Mouse (Mus musculus) urinary bladder, postnatal 14 days (tissue): ENCODE results near the gene Topors.
A peak's percentile ranks its signal among the peaks of the same experiment; 100 is the strongest.
"Not testable (repeated sequence)": the region's sequence is repeated elsewhere in the genome, so short reads cannot be mapped to it uniquely, and the experiment has no call there.

Source experiments
- DNase-seq: peaks from one replicate; pipeline ENCODE4 v3.0.0; 2021; ENCODE audit warnings: low spot score

Topors gene

DNA sequence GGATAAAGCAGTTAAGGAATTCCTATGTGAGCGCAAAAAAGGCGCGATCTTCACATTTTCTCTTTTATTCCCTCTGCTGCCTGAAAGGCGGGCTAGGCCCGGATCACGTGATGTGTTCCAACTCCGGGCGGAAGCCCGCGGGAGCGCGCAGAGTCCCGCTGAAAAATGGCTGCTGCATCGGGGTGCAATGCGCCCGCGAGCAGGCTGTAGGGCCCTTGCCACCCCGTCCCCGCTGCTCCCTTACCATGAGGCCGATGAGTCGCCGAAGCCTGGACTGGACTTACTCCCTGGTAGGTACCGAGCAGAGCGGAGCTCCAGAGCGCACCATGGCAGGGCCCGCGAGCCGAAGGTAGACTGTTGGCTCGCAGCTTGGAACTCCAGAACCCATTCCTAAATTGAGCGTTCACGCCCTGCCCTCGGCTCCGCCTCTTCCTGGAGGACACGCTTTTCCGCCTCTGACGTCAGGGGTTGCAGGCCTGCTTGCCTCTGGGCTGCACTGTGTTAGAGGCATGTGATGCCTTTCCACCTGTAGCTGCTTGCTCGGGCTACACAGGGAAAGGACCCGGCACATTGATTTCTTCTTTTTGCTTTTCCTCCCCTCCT is at the start of gene Topors, which contains the start of gene Smim27:
TSS of gene Topors (minus strand) at position 421 of the 603 bp plus-strand sequence.
TSS of gene Smim27 (plus strand) at position 150 of the 603 bp plus-strand sequence.
- peak; percentile 97 for DNase-seq

DNA sequence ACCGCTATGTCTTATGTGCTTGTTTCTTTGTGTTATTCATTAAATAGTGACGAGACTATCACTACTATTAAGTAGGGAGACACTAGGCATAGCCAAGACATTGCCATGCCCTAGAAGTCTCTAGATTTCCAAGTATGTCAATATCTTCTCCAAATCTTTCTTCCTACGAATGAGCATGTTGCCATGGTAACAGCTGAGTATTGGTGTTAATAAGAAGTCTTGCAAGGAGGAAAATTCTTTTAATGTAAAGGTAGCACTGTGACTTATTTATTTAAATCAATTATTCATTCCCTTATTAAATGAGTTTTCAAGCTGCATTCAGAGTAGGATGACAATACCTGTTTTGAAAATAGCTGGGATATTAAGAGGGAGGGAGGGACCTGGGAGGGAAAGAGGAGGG is 47.8 kb upstream of the Topors start:
- no peak for DNase-seq

DNA sequence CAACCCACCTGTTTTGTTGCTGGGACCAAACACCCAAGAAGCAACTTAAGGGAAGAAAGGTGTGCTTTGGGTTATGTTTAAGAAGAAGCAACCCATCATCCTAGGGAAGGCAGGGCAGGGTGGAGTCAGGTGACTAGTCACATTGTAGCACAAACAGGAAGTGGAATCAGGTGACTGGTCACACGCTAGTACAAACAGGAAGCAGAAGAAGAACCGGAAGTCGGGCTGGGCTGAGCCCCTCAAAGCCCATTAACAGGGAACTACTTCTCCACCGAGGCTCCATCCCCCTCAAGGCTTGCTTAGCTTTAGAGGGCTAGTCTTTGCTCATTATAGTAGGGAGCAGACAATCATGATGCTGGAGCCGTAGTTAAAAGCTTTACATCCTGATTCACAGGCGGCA is 43.4 kb upstream of the Topors start:
- DNase-seq = no peak

DNA sequence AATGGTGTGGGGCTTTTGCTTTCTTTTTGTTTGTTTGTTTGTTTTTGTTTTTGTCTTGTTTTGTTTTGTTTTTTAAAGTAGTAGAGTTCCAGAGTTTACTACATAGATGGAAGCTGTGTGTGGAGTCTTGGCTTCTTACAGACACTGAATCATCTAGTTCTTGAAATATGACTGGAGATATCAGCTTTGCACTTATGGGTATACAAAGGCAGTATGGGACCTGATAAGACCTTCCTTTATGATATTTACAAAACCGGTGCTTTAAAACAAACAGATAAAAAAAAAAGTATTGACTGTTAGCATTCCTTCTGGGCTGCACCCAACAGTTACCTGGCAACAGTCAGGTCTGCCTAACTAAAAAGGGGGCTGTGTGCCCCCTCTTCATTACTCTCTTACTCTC is 42.6 kb upstream of the Topors start:
- no peak for DNase-seq

DNA sequence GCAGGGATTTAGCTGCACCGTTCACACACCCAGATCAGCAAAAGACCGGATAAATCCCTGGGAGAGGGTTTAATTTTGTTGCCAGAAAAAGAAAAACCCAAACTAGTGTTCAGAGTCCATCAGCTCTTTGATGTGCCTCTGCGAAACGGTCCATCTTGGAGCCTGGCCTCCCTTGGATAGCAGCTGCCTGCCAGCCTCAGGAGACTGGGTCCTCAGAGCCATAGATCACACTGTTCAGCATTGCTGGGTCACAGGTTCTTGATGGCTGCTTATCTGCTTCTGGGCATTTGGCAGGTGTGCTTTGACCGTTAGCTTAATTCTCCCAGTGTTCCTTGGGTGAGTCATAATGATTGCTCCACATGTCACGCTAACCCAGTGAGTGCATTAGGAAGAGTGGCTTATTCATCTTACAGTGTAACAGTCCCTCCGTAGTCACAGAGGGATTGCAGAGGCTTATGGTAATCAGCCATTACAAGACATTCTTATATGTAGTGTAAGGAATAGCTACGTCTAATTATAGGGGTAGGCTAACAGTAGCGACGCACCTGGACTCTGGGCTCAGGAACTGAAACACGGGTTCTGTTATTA is 41.2 kb upstream of the Topors start:
- no peak for DNase-seq

DNA sequence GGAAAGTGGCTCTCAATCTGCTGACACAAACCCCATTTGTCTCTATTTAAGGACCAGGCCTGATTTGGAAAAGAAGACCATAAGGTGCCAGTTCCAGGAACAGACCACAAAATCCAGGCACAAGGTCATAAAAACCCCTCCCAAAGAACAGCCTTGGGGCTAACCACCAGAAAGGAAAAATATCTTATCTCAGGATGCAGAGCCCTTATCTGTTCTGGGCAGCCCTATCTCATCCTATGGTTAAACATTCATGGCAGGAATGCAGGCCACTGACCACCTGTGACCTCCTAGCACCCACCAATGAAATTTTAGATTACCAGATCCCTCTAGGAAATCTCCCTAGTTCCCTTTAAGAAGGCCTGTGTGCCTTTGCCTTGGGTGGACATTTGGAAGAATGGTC is 40.0 kb upstream of the Topors start:
- DNase-seq = no peak

DNA sequence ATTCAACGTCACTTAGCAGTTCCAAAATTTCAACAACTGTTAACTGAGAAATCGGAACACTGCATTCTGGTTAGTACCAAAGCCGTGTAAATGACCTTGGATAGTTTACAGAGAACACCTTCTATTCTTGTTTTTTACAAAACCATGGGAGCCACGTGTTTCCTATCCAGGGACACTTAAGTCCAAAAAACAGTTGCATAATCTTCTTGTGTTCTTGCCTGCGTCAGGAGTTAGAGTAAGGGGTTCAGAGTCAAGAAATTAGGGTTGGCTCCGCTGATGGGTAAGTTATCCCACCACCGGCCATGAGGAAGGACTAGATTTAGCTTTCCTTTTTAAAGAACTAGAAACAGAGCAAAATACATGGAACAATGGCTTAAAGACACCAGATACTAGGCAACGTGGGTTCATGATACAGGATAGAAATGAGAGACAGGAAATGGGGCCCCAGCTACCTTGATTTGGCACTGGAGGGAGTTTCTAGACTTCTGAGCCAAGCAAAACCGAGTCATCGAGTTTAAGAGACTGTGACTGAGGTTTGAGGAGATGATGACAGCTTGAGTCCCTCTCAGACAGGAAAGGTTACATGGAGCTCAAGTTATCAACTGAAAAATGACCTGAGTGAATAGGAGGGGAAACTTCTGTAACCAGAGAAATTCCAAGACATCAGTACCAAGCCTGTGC is 32.9 kb upstream of the Topors start:
- no peak for DNase-seq

DNA sequence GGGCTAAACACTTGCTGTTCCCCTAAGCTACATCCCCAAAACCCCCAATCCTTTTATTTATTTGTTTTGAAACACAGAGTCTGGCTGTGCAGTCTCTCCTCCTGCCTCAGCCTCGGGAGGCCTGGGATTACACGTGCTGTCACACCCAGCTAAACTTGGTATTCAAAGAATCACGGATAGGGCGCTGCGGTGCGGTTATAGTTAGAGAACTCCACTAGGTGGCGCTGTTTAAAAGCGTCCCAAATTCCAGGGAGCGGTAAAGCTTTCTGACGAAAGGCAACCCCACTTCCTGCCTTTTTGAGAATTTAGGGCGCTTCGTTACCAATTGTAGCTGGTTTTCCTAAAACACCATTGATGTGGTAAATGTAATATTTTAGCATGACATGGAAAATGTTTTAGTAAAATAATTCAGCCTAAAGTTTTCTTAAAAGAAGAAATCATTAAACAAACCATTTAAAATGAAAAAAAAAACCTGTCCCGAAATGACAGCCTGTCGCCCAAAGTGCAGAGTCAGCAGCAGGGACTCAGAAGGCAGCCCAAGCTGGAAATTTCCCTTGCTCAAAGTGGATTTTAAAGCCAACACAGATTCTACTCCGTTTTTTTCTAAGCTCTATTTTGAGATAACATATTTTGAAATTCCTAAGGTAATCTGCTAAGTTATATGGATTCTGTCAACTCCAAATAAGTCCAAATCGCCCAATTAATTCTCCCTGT is 31.6 kb upstream of the Topors start:
- DNase-seq = peak; percentile 71

DNA sequence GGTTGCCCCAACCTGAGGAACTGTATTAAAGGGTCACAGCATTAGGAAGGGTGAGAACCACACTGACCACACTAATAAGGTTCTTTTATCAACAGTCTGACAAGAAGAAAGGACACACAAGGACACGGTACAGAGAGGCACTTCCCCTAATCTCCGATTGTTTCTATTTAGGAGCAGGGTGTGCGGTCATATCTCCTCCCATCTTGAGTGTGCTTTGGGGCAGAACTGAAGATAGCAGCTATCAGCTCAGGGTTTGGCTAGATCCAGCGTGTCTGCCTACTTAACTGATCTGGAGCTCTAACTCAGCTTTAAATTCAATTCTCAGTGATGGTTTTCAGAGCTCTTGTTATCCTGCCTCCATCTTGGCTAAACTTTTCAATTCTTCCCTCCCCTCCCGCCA is 29.5 kb upstream of the Topors start:
- no peak for DNase-seq

DNA sequence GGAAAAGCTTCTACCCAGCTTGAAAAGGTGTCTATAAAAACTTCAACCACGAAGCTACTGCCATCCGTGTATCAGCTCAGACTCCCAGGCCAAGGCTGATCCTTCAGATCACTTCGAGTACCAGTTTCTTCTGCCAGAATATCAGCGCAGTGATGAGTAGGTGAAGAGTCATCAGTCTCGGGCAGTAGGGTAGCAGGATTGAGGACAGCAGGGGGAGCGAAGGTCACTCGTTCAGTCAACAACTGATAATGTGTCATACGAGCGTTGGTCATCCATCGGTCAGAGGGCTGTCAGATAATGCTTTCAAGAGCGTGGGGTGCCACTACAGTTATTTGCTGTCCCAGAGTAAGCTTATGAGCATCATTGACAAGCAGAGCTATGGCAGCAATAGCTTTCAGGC is 21.9 kb upstream of the Topors start:
- not testable (repeated sequence) for DNase-seq

DNA sequence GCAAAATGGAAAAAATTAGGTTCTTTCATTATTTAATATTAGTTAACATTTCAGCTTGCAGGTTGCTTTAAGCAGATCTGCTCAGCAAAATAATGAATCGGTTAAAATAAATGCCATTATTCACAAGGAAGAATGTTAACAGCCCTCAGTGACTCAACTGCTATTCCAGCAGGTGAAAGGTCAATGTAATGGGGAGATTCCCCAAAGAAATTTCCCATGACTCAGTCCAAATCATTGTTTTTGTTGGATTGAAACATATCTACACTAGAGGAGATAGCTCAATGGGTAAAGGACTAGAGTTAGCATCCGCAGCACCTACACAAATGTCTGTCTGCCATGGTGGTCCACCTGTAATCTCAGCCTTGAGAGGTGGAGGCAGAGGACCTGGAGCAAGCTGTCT is 19.4 kb upstream of the Topors start:
- DNase-seq = no peak

DNA sequence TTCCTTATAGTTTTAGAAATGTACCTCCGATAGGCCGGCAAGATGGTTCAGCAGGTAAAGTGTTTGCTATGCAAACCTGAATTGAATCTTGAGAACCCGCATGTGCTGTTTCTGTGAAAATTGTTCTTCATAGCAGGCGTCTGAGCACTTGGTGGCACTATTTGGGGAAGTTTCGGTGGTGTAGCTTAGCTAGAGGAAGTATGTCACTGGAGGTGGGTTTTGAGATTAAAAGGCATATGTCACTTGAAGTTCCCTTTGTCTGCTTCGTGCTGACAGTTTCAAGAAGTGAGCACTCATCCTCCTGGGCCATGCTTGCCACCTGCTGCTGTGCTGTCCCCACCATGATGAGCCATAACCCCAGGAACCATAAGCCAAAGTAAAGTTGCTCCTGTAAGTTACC is 17.8 kb upstream of the Topors start:
- DNase-seq = no peak

DNA sequence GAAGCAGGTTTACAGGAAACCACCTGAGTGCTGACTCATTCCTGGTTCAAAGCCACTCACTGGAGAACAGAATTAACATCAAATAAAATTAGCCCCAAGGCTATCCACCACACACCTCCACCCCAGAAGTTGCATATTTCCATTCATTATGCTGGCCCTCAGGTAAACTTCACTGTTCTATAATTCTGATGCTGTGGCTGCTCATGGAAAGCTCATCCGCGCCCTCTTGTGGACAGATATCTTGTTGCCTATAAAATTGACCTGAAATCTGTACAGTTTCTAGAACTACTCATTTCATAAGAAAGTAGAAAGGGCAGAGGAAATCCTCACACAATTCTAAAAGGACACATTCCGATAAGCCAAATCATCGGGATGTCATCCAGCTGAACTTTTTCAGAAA is 15.9 kb upstream of the Topors start:
- DNase-seq = peak; percentile 74

DNA sequence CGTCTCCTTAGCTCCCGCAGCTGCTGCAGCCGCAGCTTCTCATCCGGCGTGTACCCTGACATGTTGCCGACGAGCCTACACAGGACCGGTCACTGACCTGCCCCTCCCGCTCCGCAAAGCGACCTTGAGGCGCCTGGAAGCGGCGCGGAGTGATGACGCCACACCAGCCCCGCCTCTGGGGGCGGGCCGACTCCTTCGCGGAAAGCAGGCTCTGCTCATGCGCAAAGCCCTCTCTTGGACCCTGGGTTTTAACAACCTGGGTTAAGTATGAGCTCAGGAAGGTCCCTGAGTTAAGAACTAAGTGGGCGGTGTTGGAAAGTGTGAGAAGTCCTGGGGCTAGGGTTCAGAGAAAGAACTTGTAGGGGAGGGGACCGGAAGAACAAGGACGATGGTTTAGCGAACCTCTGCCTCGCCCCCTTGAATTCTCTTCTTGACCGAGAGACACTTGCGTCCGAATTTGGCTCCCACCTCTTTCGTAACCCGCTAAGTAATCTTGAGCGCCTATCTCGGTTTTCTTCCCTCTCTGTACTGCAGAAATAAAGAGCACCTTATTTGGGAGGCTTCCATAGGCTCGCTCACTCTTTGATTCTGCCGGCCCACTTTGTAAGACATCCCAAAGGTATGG is 9.7 kb upstream of the Topors start, which contains the start of gene Ndufb6:
TSS of gene Ndufb6 (minus strand) at position 146 of the 625 bp plus-strand sequence.
- DNase-seq = peak; percentile 95

DNA sequence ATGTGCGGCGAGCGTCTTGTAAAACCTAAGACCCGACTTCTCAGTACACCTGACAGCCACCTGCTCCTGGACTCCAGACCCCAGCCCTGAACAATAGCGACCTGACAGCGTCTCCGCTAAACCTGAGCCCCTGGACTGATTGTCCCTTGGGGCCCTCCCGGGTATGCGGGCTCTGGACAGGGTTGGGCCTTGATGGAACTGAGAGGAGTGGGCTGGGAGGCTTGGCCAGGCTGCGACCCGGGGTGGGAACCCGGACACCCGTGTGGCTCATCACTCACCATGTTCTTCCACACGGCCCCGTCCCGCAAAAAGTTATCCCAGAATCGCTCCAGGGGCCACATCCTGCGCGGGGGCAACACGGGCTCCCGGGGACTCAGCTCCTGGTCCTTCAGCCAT is 9.2 kb upstream of the Topors start:
- DNase-seq = peak; percentile 8

DNA sequence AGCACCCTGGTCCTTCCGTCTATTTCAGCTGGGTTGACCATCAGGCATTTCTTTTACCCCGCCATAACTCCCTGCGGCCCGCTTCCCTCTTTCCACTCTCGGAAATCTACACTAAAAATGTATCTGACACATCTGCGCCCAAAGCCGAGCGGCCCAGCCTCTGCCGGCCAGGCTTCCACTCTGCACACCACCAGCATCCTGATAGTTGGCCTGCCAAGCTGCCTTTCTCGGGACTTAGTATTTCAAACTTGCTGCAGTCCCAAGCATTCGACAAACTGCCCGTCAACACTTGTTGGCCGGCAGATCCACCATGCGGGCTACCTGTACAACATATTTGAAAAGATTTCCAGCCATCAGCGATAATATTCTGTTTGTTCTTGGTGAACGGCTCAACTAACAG is 815 bp downstream of the Topors start:
- DNase-seq = no peak

DNA sequence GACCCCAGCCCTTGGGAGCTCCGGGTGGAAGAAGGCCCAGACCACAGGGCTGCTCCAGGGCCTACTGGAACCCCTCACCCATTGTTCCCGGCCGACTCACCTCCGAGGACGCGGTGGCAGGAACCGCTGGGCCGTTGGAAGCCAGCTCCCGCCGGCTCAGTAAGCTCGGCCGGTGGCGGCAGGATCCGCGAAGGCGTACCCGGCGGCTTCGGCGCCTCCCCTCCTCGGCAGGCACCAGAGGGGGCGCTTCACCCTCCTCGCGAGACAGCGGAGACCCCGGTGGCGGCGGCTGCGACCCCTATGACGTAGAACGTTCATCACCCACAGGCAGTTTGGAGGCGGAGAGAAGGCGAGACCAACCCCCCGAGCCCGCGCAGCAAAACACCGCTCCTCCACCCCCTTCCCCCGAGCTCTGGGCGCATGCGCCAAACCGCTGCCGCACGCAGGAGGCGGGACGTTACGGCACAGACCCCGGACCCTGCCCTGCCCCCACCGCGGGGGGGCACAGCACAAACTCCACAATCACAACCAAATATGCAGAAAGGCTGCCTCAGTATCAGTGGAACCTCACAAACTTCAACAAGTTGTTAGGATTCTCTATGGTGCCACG is 1.3 kb downstream of the Topors start:
- peak; percentile 91 for DNase-seq

DNA sequence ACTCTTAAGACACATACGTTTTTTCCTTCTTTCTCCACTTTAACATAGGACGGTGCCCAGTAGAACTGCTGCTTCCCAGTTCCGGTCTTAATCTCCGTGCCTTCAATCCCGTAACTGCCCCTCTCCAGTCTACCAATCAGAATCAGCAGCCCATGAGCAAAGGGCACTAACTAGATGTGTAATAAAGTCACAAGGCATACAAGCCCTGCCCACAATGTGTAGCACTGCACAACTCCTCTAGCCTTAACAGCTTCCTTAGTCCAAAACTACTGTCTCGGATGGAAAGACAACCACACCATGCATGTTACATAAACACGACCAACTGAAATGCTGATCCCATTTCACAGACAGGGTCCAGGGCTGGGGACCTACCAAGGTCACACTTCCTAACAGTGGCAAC is 2.0 kb downstream of the Topors start:
- DNase-seq = no peak

DNA sequence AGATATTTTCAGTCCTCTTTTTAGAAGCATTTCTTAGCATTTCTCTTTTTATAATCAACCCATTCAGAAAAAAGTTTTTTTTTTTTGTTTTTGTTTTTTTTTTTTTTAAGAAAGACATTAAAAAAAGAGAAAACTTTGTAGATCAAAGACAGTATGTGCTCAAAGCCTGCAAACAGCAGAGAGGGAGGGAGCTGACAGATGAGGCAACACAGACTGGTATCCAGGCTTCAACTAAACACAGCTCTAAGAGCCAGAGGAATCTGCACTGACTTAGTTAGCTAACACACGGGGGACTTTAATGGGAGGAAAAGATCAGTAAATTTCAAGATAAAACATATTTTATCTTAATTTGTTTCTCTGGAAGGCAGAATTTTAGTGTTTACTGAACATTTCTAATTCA is 5.3 kb downstream of the Topors start:
- DNase-seq = no peak

DNA sequence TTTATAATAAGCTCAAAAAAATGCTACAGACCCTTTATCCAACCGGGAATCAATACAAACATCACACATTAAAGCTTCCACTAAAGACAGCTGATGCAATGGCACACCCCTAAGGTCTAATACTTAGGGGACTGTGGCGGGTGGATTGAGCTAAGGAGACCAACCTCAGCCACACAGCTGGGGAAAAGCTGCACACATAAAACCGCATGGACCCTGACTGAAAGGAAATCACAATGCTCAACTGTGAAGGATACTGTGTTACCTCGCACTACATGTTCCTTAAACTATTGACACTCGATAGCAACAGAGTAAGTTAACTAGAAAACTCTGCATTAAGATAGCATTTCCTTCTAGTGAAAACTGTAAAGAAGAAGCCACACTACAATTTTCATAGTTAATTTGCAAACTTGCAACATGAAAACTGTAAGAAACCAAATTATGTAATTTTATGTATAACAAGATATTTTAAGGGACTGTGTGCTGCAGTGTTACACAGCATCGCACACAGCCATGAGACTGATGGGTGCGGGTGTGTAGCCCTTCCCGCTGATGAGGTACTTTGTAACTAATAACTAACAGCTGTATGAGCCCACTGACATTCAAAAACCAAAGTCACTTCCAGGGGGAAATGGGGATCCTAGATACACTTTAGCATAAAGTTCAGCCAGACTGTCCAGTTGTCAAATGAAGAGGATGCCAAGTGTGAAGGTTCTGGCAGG is 15.1 kb downstream of the Topors start:
- DNase-seq = no peak

DNA sequence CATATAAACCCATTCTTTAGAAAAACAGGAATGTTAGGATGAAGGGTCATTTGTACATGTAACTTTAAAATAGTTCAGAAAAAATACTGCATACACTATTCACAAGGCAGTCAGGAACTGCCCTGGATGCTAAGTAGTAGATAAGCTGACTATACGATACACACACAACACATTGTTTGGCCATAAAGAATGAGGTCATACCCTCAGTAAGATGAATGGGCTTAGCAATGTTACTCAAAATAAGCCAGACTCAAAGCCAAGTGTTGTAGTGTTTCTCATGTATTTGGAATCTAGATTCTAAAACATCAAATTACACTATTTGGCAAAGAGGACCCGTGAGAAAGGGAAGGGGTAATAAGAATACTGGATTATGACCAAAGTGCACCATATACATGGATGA is 15.9 kb downstream of the Topors start:
- no peak for DNase-seq
